Mouse (Mus musculus): ENCODE measurements around the gene 4921507P07Rik. TPM values are rescaled to one million over a fixed set of nuclear protein-coding genes. Genes with fewer than 3 reads are reported as not detected.

The 4921507P07Rik gene
- polyA plus RNA-seq, 1 experiment: 0.01 TPM

DNA sequence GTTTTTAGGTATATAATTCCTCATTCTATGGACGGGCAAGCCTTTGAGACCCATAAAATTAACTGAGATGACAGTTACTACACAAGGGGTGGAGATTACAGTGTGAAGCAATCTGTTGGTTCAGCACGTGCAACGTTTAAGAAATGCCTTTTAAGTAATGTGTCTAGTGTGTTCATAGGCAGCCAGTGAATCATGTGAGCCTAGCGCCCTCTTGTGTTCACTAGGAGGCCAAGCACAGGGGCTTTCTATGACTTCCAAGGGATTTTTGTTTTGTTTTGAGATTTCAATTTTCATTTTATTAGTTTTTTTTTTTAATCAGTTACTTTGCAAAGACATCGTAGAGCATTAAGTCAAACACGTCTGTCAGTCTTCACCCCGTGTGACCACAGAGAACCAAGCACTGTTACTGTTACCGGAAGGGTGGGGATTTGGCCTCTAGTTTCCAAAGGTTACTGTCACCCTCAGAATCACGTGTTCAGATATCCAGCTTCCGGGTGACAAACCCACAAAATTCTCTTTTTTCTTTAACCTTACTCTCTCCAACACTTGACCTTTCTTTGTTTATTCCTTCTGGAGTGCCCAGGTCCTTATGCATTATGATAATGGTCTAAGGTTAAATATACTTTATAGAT, 50.9 kb downstream of the 4921507P07Rik start:
- TF ChIP-seq CEBPB (IDR thresholded peaks at IDR 0.05; ENCODE audit: insufficient read depth, poor library complexity, severe bottlenecking) (peak; percentile 59), POLR2A (IDR thresholded peaks at IDR 0.05; ENCODE audit: insufficient read length, low read depth) (no peak)
- peak overlapping the region; percentile 86 for H3K4me2 ChIP-seq (ENCODE audit: low read depth)
- H3ac ChIP-seq (ENCODE audit: control insufficient read depth, insufficient read length): no peak overlapping the region

DNA sequence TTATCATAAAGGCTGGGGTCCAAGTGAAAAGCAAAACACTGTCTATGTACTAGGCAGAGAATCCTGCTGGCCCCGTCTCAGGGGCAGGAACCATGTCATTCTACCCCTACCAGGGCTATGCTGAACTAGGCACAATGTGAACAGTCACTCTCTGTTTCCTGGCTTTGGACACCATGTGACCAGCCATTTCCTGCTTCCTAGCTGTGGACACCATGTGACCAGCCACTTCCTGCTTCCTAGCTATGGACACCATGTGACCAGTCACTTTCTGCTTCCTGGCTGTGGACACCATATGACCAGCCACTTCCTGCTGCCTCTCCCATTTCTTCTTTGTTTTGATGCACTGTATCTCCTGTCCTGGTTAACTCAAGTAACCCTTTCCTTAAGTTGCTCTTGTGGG, 53.9 kb downstream of the 4921507P07Rik start:
- Histone ChIP-seq H3K4me2 (ENCODE audit: low read depth) (no peak overlapping the region), H3K4me3 (no peak overlapping the region), H3K36me3 (ENCODE audit: control insufficient read depth, insufficient read depth) (no peaks in the 10 kb centered on the region), H3ac (ENCODE audit: control insufficient read depth, insufficient read length) (no peak overlapping the region), H3K79me2 (ENCODE audit: control insufficient read depth, insufficient read depth) (no peaks in the 10 kb centered on the region), H3K27me3 (ENCODE audit: control insufficient read depth, insufficient read depth, insufficient read length) (no peaks in the 10 kb centered on the region)
- TF ChIP-seq POLR2AphosphoS2 (IDR thresholded peaks at IDR 0.05; ENCODE audit: insufficient read length, low read depth) (no peak), MYOG (IDR thresholded peaks at IDR 0.05; ENCODE audit: control insufficient read depth in 1 of 3, insufficient read depth in 1 of 3, insufficient read length in 2 of 3, low read depth in 2 of 3) (no peak), CEBPB (IDR thresholded peaks at IDR 0.05; ENCODE audit: insufficient read depth, poor library complexity, severe bottlenecking) (no peak), POLR2A (IDR thresholded peaks at IDR 0.05; ENCODE audit: insufficient read length, low read depth) (no peak), TCF3 (IDR thresholded peaks at IDR 0.05; ENCODE audit: insufficient read length, low read depth) (no peak), TCF12 (IDR thresholded peaks at IDR 0.05; ENCODE audit: insufficient read depth, poor library complexity, severe bottlenecking) (no peak), USF1 (IDR thresholded peaks at IDR 0.05; ENCODE audit: low read depth) (no peak), E2F4 (IDR thresholded peaks at IDR 0.05; ENCODE audit: insufficient read depth) (no peak), MAX (IDR thresholded peaks at IDR 0.05; ENCODE audit: low read depth) (no peak), REST (IDR thresholded peaks at IDR 0.05; ENCODE audit: insufficient read depth, insufficient read length) (no peak), SRF (IDR thresholded peaks at IDR 0.05; ENCODE audit: control insufficient read depth, insufficient read length, low read depth) (no peak), MYOD1 (IDR thresholded peaks at IDR 0.05; ENCODE audit: control insufficient read depth in 1 of 3, insufficient read length in 2 of 3, low read depth in 2 of 3) (no peak)

More for the DNA sequence above, 50.9 kb downstream of the 4921507P07Rik start:
- H3K4me3 ChIP-seq: no peak overlapping the region
- no peaks in the 10 kb centered on the region for H3K36me3 ChIP-seq (ENCODE audit: control insufficient read depth, insufficient read depth)
- H3K79me2 ChIP-seq (ENCODE audit: control insufficient read depth, insufficient read depth): no peaks in the 10 kb centered on the region
- H3K27me3 ChIP-seq (ENCODE audit: control insufficient read depth, insufficient read depth, insufficient read length): no peaks in the 10 kb centered on the region

DNA sequence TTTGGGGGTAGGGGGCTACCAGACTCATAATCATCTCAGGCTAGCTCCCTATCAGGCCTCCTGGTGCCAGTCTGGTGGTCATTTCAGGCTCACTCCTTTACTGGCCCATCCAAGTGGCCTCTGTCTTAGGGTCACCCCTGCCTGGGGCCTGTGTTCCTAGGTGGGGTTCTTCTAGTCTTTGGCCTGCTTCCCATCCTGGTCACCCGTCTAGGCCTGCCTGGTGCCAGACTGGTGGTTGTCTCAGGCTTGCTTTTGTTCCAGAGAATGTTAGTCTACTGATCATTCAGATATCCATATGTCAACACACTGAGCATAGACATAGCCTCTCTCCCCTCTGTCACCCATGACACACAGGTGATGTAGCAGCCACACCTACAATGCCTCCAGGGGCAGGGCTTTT, 56.8 kb downstream of the 4921507P07Rik start:
- TF ChIP-seq E2F4 (IDR thresholded peaks at IDR 0.05; ENCODE audit: insufficient read depth) (no peak), MYOD1 (IDR thresholded peaks at IDR 0.05; ENCODE audit: control insufficient read depth in 1 of 3, insufficient read length in 2 of 3, low read depth in 2 of 3) (no peak), REST (IDR thresholded peaks at IDR 0.05; ENCODE audit: insufficient read depth, insufficient read length) (no peak), POLR2A (IDR thresholded peaks at IDR 0.05; ENCODE audit: insufficient read length, low read depth) (no peak), MYOG (IDR thresholded peaks at IDR 0.05; ENCODE audit: control insufficient read depth in 1 of 3, insufficient read depth in 1 of 3, insufficient read length in 2 of 3, low read depth in 2 of 3) (no peak), MAX (IDR thresholded peaks at IDR 0.05; ENCODE audit: low read depth) (no peak)
- Histone ChIP-seq H3K79me2 (ENCODE audit: control insufficient read depth, insufficient read depth) (no peaks in the 10 kb centered on the region), H3K27me3 (ENCODE audit: control insufficient read depth, insufficient read depth, insufficient read length) (no peaks in the 10 kb centered on the region), H3K36me3 (ENCODE audit: control insufficient read depth, insufficient read depth) (no peaks in the 10 kb centered on the region), H3K4me3 (no peak overlapping the region), H3ac (ENCODE audit: control insufficient read depth, insufficient read length) (no peak overlapping the region), H3K4me2 (ENCODE audit: low read depth) (no peak overlapping the region)

DNA sequence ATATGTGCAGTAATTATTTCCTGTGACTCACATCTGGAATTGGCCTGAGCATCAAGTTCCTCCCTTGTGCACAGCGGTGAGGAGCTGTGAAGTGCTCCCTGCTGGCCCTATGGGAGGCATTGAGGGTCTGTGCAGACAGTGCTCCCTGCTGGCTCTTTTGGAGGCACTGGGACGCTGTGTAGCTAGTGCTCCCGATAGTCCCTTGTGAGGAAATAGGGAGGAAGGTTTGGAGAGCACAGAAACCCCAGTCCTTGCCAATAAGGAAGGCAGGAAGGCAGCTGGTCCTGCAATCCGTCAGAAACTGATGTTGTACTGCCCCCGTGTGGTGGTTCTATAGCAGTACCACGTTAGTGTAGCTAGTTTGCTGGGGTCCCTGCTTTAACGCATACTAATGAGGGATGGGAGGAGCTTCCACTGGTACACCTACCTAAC, 60.0 kb downstream of the 4921507P07Rik start:
- TF ChIP-seq POLR2A (IDR thresholded peaks at IDR 0.05; ENCODE audit: insufficient read length, low read depth) (no peak), MYOD1 (IDR thresholded peaks at IDR 0.05; ENCODE audit: control insufficient read depth in 1 of 3, insufficient read length in 2 of 3, low read depth in 2 of 3) (peak in 1 of 3 experiments; percentile 40)
- Histone ChIP-seq H3K79me2 (ENCODE audit: control insufficient read depth, insufficient read depth) (no peaks in the 10 kb centered on the region), H3ac (ENCODE audit: control insufficient read depth, insufficient read length) (no peak overlapping the region), H3K4me3 (no peak overlapping the region), H3K36me3 (ENCODE audit: control insufficient read depth, insufficient read depth) (no peaks in the 10 kb centered on the region), H3K27me3 (ENCODE audit: control insufficient read depth, insufficient read depth, insufficient read length) (no peaks in the 10 kb centered on the region), H3K4me2 (ENCODE audit: low read depth) (peak overlapping the region; percentile 39)

DNA sequence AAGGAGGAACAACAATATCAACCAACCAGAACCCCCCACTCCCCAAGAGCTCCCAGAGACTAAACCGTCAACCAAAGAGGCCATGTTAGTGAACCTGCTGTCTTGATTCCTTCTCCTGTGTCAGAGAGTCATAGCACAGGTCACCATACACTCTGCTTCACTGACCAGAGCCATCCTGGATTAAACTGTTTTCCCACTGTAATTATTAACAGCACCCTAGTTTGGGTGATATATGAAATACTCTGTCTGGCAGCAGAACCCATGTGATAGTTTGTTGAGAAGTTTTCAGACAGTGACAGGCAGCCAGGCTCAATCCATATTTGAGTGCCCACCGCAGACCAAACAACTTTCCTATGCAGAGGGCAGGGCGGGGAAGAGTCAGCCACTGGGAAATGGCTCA, 61.1 kb downstream of the 4921507P07Rik start:
- Histone ChIP-seq H3K79me2 (ENCODE audit: control insufficient read depth, insufficient read depth) (no peaks in the 10 kb centered on the region), H3K27me3 (ENCODE audit: control insufficient read depth, insufficient read depth, insufficient read length) (no peaks in the 10 kb centered on the region), H3K4me2 (ENCODE audit: low read depth) (no peak overlapping the region), H3K4me3 (no peak overlapping the region), H3ac (ENCODE audit: control insufficient read depth, insufficient read length) (no peak overlapping the region), H3K36me3 (ENCODE audit: control insufficient read depth, insufficient read depth) (no peaks in the 10 kb centered on the region)
- no peak for TF ChIP-seq POLR2AphosphoS2 (IDR thresholded peaks at IDR 0.05; ENCODE audit: insufficient read length, low read depth)
- no peak for TF ChIP-seq MYOD1 (IDR thresholded peaks at IDR 0.05; ENCODE audit: control insufficient read depth in 1 of 3, insufficient read length in 2 of 3, low read depth in 2 of 3)
- no peak for TF ChIP-seq USF1 (IDR thresholded peaks at IDR 0.05; ENCODE audit: low read depth)
- no peak for TF ChIP-seq TCF3 (IDR thresholded peaks at IDR 0.05; ENCODE audit: insufficient read length, low read depth)
- TF ChIP-seq REST (IDR thresholded peaks at IDR 0.05; ENCODE audit: insufficient read depth, insufficient read length): no peak
- no peak for TF ChIP-seq SRF (IDR thresholded peaks at IDR 0.05; ENCODE audit: control insufficient read depth, insufficient read length, low read depth)
- TF ChIP-seq TCF12 (IDR thresholded peaks at IDR 0.05; ENCODE audit: insufficient read depth, poor library complexity, severe bottlenecking): no peak
- no peak for TF ChIP-seq MAX (IDR thresholded peaks at IDR 0.05; ENCODE audit: low read depth)
- no peak for TF ChIP-seq MYOG (IDR thresholded peaks at IDR 0.05; ENCODE audit: control insufficient read depth in 1 of 3, insufficient read depth in 1 of 3, insufficient read length in 2 of 3, low read depth in 2 of 3)
- no peak for TF ChIP-seq POLR2A (IDR thresholded peaks at IDR 0.05; ENCODE audit: insufficient read length, low read depth)
- no peak for TF ChIP-seq CEBPB (IDR thresholded peaks at IDR 0.05; ENCODE audit: insufficient read depth, poor library complexity, severe bottlenecking)
- no peak for TF ChIP-seq E2F4 (IDR thresholded peaks at IDR 0.05; ENCODE audit: insufficient read depth)

All from myocyte (in vitro differentiated cells).